In genomic region chr17:57235803-57236202, GRCm38 (mm10) we compare ENCODE assay signal across 19 mouse cellular contexts. TPM values are rescaled to one million over a fixed set of nuclear protein-coding genes. Genes with fewer than 3 reads are reported as not detected.
DNase-seq lines count a peak whose midpoint lies in the region; ATAC-seq and TF ChIP-seq lines count a peak whose summit lies in the region.
"Had no signal": no experiment of that assay in that cellular context is flagged by ENCODE, and none has a peak within 500 bp of the region (broad histone marks: within the 10 kb centered on the region; RNA-seq: fewer than 3 reads in every experiment).

No protein-coding gene starts in this region.

- peaks cover 28% of the 10 kb centered on the region for H3K36me3 ChIP-seq in intestine, embryonic 15.5 days
- H3K36me3 ChIP-seq in liver, postnatal 0 days (replicated peaks; ENCODE audit: insufficient read depth, low read length): peaks cover 32% of the 10 kb centered on the region
- H3K36me3 ChIP-seq: forebrain, embryonic 15.5 days had no signal

- TF ChIP-seq EP300 in liver, postnatal 0 days (IDR thresholded peaks at IDR 0.05; ENCODE audit: low read depth): no peak

- H3K4me2 ChIP-seq in intestine, embryonic 15.5 days (replicated peaks): peak overlapping the region; percentile 49; the same call in 1 of the 2 replicates
- peak overlapping the region; percentile 70 for H3K4me2 ChIP-seq in liver, postnatal 0 days (ENCODE audit: low read depth, low read length)
- H3K4me2 ChIP-seq: forebrain, embryonic 15.5 days; lung, embryonic 15.5 days; neural tube, embryonic 13.5 days had no signal

- ATAC-seq in intestine, embryonic 15.5 days: no peak
- no peak for ATAC-seq in liver, postnatal 0 days

- no peaks in the 10 kb centered on the region for H3K27me3 ChIP-seq in intestine, embryonic 15.5 days (replicated peaks)
- no peaks in the 10 kb centered on the region for H3K27me3 ChIP-seq in liver, postnatal 0 days (ENCODE audit: insufficient read depth, low read length)
- H3K27me3 ChIP-seq: CH12.LX; forebrain, embryonic 15.5 days; lung, embryonic 15.5 days; neural tube, embryonic 13.5 days had no signal

- intact Hi-C loops in gastrocnemius, adult 2 months (cut with DNase I): no loop called here

- no peak overlapping the region for H3K4me3 ChIP-seq in gastrocnemius, adult 2 months
- H3K4me3 ChIP-seq in intestine, embryonic 15.5 days (replicated peaks): no peak overlapping the region
- peak overlapping the region; percentile 35 for H3K4me3 ChIP-seq in liver, postnatal 0 days (ENCODE audit: low read depth, low read length)
- H3K4me3 ChIP-seq: forebrain, embryonic 15.5 days; layer of hippocampus, adult 2 months; lung, embryonic 15.5 days; neural tube, embryonic 13.5 days had no signal

- TF ChIP-seq CTCF in gastrocnemius, adult 2 months (IDR thresholded peaks at IDR 0.05): no peak
- TF ChIP-seq CTCF in liver, postnatal 0 days (IDR thresholded peaks at IDR 0.05; ENCODE audit: low read depth): no peak

- H3K9ac ChIP-seq in intestine, embryonic 15.5 days: no peak overlapping the region
- H3K9ac ChIP-seq in liver, postnatal 0 days (replicated peaks): peak overlapping the region; percentile 23
- H3K9ac ChIP-seq: forebrain, embryonic 15.5 days; lung, embryonic 15.5 days; neural tube, embryonic 13.5 days had no signal

- WGBS in intestine, embryonic 15.5 days: 80% methylated on average over 5 of the region's 5 CpGs
- 65% methylated on average over 5 of the region's 5 CpGs for WGBS in liver, postnatal 0 days (ENCODE audit: insufficient replicate concordance)

- peaks cover 13% of the 10 kb centered on the region; the same call in 1 of the 2 replicates for H3K4me1 ChIP-seq in intestine, embryonic 15.5 days (replicated peaks)
- H3K4me1 ChIP-seq in liver, postnatal 0 days (ENCODE audit: insufficient read depth): peaks cover 12% of the 10 kb centered on the region
- H3K4me1 ChIP-seq: forebrain, embryonic 15.5 days; neural tube, embryonic 13.5 days had no signal

- peak; percentile 20 for DNase-seq in gastrocnemius, adult 2 months
- DNase-seq in gastrocnemius, postnatal 4 days (ENCODE audit: low spot score in 2 of 2): no peak
- DNase-seq in kidney, postnatal 14 days: peak; percentile 24
- no peak for DNase-seq in kidney, postnatal 4 days
- DNase-seq in liver, postnatal 0 days: no peak
- DNase-seq in urinary bladder, postnatal 25 days (ENCODE audit: low spot score): no peak
- no peak for DNase-seq in spleen, postnatal 4 days (ENCODE audit: low spot score in 2 of 2)
- DNase-seq: cerebellum, adult 9-10 months; heart, postnatal 4 days; left cerebral cortex, postnatal 4 days; thymus, postnatal 4 days had no signal

- no peak overlapping the region for H3K27ac ChIP-seq in gastrocnemius, adult 2 months
- H3K27ac ChIP-seq in intestine, embryonic 15.5 days: no peak overlapping the region
- H3K27ac ChIP-seq in liver, postnatal 0 days (ENCODE audit: low read depth): no peak overlapping the region
- H3K27ac ChIP-seq: forebrain, embryonic 15.5 days; layer of hippocampus, adult 2 months; lung, embryonic 15.5 days; macrophage; neural tube, embryonic 13.5 days had no signal

- H3K9me3 ChIP-seq in intestine, embryonic 15.5 days: no peaks in the 10 kb centered on the region
- no peaks in the 10 kb centered on the region for H3K9me3 ChIP-seq in liver, postnatal 0 days (ENCODE audit: low read length)
- H3K9me3 ChIP-seq: forebrain, embryonic 15.5 days; lung, embryonic 15.5 days; neural tube, embryonic 13.5 days had no signal

RNA-seq across cellular contexts. Expression of gene C3, which starts 7.9 kb away (rescaled TPM):
- total RNA-seq in gastrocnemius, adult 2 months (2021): 10 to 100 TPM; 10.3 to 24.5 TPM
- total RNA-seq in gastrocnemius, postnatal 4 days (2021): 10 to 100 TPM in 1 of 2 experiments, 1 to 10 TPM in 1; 5.3 to 19.8 TPM
- 4.3 and 7.7 TPM in 2 replicates for polyA plus RNA-seq in intestine, embryonic 15.5 days (2015; fragmentation: Nextera tagmentation; extraction: Ambion mirVana)
- polyA plus RNA-seq in liver, postnatal 0 days (2015; fragmentation: Nextera tagmentation; extraction: Ambion mirVana): 1,136 and 1,364 TPM in 2 replicates

RNA-seq across cellular contexts. Expression of gene Gpr108, which starts 12.4 kb away (rescaled TPM):
- total RNA-seq in gastrocnemius, adult 2 months (2021): 10 to 100 TPM; 24.0 to 24.4 TPM
- total RNA-seq in gastrocnemius, postnatal 4 days (2021): 10 to 100 TPM; 24.8 to 25.6 TPM
- polyA plus RNA-seq in intestine, embryonic 15.5 days (2015; fragmentation: Nextera tagmentation; extraction: Ambion mirVana): 32.6 and 34.7 TPM in 2 replicates
- polyA plus RNA-seq in liver, postnatal 0 days (2015; fragmentation: Nextera tagmentation; extraction: Ambion mirVana): 9.0 and 9.2 TPM in 2 replicates

RNA-seq across cellular contexts. Expression of gene Trip10, which starts 13.5 kb away (rescaled TPM):
- 100 to 1,000 TPM; 170 to 176 TPM for total RNA-seq in gastrocnemius, adult 2 months (2021)
- 10 to 100 TPM; 61.0 to 81.5 TPM for total RNA-seq in gastrocnemius, postnatal 4 days (2021)
- 45.2 and 46.1 TPM in 2 replicates for polyA plus RNA-seq in intestine, embryonic 15.5 days (2015; fragmentation: Nextera tagmentation; extraction: Ambion mirVana)
- 9.3 TPM in 2 replicates for polyA plus RNA-seq in liver, postnatal 0 days (2015; fragmentation: Nextera tagmentation; extraction: Ambion mirVana)

RNA-seq across cellular contexts. Expression of gene Tnfsf14, which starts 41.8 kb away (rescaled TPM):
- total RNA-seq in gastrocnemius, adult 2 months (2021): not detected
- total RNA-seq in gastrocnemius, postnatal 4 days (2021): not detected
- polyA plus RNA-seq in intestine, embryonic 15.5 days (2015; fragmentation: Nextera tagmentation; extraction: Ambion mirVana): 0.23 and 0.29 TPM in 2 replicates
- 1.7 and 1.9 TPM in 2 replicates for polyA plus RNA-seq in liver, postnatal 0 days (2015; fragmentation: Nextera tagmentation; extraction: Ambion mirVana)
- total RNA-seq: heart, postnatal 4 days; layer of hippocampus, adult 2 months; left cerebral cortex, adult 18-20 months; left cerebral cortex, postnatal 4 days had no signal
- polyA plus RNA-seq: forebrain, embryonic 15.5 days; neural tube, embryonic 13.5 days had no signal

RNA-seq across cellular contexts. Expression of gene Vav1, which starts 43.1 kb away (rescaled TPM):
- under 1 TPM; 0.46 to 0.56 TPM for total RNA-seq in gastrocnemius, adult 2 months (2021)
- total RNA-seq in gastrocnemius, postnatal 4 days (2021): 1 to 10 TPM; 2.1 to 3.4 TPM
- 3.2 TPM in 2 replicates for polyA plus RNA-seq in intestine, embryonic 15.5 days (2015; fragmentation: Nextera tagmentation; extraction: Ambion mirVana)
- 13.1 and 14.1 TPM in 2 replicates for polyA plus RNA-seq in liver, postnatal 0 days (2015; fragmentation: Nextera tagmentation; extraction: Ambion mirVana)

Comparison
In these comparisons a context has a peak if more than half of its experiments do, and no peak if none do; other contexts are left out.
1. DNase-seq: peak in gastrocnemius, adult 2 months (single experiment) and kidney, postnatal 14 days (single experiment); none in gastrocnemius, postnatal 4 days (0 of 2), kidney, postnatal 4 days (0 of 2), liver, postnatal 0 days (single experiment), urinary bladder, postnatal 25 days (single experiment) and spleen, postnatal 4 days (0 of 2).